Mouse (Mus musculus) granulocyte monocyte progenitor cell, adult 5-6 weeks (primary cell): ENCODE measurements around the gene Ccdc73. TPM values are rescaled to one million over a fixed set of nuclear protein-coding genes. Genes with fewer than 3 reads are reported as not detected.
"Not testable (repeated sequence)": the region's sequence is repeated elsewhere in the genome, so short reads cannot be mapped to it uniquely, and the experiment has no call there.

Experiments
- ATAC-seq: replicated peaks from 2 replicates; pipeline ENCODE4 v1.8.0; 2016; ENCODE audit warnings: mild to moderate bottlenecking, moderate TSS enrichment, inconsistent platforms; ENCODE audit not compliant: poor library complexity, severe bottlenecking
- total RNA-seq, 2 experiments: library from RNA; stranded (forward) in 1 of 2; stranded (reverse) in 1 of 2; fragments of 200-712, 200-1000 nt in 1 of 2; fragments of >200 nt in 1 of 2; fragmentation: Nextera tagmentation in 1 of 2; gene quantifications; 2 replicates each; pipeline ENCODE4 v1.2.3; 2014 to 2017

Ccdc73 gene
- total RNA-seq (2014; fragmentation: Nextera tagmentation) (16.5 TPM in 1 of 2 replicates, not detected in the other), total RNA-seq (2017) (12.8 and 18.1 TPM in 2 replicates)

- ATAC-seq, result no peak
Measured at GRCm38 (mm10) chr2:104867282-104867855, at the start of gene Ccdc73. TSS of gene Ccdc73 (plus strand) at chr2:104867805.

DNA sequence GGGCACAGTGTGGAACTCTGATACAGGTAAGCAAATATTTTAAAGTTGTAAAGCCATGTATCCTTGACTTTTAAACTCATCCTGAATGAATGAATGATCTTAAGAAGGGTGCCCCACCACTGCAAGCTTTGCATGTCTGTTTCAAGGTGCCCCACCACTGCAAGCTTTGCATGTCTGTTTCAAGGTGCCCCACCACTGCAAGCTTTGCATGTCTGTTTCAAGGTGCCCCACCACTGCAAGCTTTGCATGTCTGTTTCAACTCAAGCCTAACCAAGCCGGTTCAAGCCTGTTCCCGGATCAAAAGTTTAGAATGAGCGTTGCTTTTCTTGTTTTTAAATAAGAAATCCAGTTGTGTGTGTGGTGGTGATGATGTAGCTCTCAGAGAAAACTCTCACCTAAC, 48.8 kb upstream of the Ccdc73 start:
- not testable (repeated sequence) for ATAC-seq

DNA sequence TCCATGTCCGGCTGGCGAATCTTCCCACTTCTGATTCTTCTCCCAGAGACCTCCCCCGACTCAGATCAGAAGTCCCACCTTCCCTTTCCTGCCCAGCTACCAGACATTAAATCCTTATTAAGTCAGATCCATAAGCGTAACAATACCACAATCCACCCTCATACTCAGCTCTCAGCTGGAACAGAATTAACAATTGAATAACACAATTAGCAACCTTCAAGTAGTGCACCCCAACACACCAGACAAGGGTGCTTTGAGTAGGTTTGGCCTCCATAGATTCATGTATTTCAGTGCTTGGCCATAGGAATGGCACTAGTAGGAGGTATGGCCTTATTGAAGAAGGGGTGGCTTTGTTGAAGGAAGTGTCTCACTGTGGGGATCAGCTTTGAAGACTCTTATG, 41.4 kb upstream of the Ccdc73 start:
- ATAC-seq, result no peak

- ATAC-seq, result no peak
Measured at GRCm38 (mm10) chr2:104832486-104832885, 35.1 kb upstream of the Ccdc73 start.

DNA sequence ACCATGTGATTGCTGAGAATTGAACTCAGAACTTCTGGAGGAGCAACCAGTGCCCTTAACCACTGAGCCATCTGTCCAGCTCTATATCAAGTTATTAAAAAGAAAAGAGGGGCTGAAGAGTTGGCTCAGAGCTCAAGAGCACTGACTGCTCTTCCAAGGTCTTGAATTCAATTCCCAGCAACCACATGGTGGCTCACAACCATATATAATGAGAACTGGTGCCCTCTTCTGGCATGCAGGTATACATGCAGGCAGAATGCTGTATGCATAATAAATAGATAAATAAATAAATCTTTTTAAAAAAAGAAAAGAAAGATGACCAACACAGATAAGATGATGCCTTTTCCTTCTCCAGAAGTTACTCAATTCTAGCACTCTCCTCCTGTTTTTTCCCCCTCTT, 26.6 kb upstream of the Ccdc73 start:
- ATAC-seq, result no peak

DNA sequence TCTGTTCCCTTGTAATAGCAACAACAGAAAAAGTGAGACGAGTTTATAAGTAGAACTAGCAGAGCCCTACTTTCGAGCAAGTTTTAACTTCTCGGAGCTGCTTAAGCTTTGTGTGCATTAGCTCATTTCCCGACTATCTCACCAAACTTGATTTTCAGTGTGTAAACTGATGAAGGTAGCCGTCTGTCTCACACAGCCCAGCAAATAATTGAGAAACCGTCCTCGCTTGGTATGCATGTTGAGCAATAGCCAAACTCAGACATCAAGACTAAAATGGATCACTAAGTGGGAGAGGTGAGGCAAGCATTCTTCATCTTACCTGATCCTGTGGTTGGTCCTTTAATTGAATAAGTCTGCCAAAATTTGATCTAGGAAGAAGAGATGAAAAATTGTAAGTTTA, 25.9 kb upstream of the Ccdc73 start:
- ATAC-seq, result no peak

DNA sequence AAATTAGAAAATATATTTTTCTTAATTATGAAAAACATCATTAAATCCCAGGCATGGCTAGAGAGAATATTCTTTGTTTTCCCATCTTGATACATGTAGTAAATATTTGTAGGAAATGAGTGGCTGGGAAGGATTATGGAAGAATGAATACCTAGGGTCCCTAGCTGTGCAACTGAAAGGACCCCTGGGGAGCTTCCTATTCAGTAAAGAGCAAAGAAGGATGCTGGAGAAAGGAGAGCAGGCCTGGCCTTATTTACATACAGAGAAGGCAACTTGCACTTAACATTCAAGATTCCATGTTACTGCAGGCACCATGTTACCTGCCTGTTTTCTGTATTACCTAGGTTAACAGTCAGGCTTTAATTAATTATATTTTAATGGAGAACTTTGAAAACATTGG, 25.0 kb upstream of the Ccdc73 start:
- ATAC-seq, result no peak

GRCm38 (mm10) chr2:104846638-104847414, 20.8 kb upstream of the Ccdc73 start:
- no peak for ATAC-seq

DNA sequence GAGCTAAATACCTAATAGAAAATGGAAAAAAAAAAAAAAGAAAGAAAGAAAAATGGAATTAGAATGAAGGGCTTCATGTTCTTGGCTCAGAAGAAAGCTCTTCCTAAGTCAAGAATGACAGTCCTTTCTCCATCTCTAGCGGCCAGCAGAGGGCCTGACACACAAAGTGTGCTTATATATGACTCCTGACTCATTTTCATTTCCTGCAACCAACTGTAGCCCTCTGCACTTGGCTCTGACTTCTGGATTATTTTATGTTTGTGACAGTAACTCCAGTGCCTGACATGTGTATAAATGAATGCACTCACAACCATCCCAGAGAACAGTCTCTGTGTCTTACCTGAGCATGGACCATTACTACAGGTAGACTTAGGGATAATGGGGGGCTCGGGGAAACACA, 20.0 kb upstream of the Ccdc73 start:
- peak; percentile 67 for ATAC-seq

DNA sequence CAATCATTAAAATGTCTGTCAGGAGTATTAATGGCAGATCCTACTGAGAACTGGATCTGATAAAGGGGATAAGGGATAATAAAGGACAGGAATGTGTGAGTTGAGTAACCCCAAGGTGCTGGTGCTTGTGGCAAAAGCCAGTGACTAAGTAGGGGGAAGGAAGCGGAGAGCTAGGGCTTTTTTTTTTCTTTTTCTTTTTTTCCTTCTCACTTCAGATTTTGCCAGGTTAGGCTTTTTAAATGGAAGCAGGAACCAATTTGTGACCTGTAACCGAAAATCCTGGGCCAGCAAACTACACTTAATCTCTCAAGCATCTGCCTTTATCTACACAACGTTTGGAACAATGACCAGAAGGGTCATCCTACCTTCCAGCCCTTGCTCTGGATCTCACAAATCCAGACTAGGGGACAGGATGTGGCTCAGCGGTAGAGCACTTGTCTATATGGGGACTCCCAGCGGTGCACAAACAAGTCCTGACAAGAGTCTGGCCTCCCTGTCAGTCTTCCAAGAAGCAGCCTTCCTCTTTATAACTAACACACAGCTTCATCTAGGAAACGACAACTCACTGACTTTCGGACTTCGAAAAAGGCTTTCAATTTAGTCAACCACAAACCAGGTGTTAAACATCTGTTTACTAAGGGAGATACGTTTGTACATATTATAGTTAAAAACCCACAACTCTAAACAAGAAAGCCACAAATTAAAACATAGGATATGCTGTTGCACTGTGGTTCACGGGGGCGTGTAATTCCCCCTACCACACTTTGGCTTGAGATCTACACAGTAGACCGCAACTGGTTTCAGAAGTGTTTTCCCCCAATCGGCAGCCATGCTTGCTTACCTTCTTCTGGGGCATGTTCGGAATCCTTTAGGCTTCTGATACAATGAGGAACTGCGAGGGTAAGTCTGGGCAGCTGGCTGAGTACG, 19.1 kb upstream of the Ccdc73 start:
- peak; percentile 57 for ATAC-seq

DNA sequence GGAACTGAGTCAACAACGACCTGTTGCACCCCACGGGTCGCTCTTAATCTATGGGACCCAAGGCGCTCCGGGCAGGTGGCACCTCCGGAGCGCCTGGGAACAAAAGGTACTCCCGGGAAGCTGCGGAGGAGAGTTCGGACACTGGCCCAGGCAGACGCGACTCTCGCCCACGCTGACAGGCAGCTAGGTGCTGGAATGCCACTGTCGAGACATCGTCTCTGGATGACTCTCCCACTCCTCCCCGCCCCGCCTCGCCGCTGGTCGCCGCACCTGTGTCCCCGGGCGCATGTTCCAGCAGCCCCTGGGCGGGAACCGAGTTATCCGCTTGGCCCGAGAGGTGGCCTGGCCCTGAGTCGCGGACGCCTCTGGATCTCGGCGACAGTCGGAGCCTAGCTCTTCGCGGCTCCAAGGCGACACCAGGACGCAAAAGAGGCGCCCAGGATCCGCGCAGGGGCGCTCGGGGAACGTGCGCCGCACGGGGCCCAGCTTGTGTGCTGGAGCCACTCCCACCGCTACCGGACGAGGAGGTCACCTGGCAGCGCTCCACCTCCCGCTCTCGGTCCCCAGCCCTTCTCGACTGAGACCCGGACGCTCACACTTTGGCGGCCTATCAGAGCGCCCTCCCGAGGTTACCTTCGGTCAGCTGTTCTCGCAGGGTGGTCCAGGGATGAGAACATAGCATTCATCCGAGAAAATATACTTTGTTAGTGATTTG, 18.2 kb upstream of the Ccdc73 start, which contains the start of gene Prrg4:
Gene Prrg4, minus strand, starts transcription at position 601 of the 715 bp plus-strand sequence.
- ATAC-seq, result peak; percentile 65

DNA sequence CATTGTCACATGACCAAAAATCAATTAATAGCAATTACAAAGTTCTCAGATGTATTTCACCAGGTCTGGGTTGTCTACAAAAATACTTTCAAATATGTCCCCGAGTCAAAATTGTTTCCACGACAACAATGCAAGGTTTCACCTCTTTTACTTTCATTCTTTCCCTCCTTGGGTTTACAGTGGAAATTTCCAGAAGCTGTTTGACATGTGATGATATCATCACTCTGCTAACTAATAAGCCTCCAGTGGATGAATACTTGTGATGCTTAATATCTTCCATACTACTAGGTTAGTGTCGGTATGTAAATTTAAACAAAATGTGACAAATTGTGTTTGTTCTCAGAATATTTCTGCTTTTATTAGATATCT, 17.6 kb upstream of the Ccdc73 start:
- ATAC-seq, result no peak

DNA sequence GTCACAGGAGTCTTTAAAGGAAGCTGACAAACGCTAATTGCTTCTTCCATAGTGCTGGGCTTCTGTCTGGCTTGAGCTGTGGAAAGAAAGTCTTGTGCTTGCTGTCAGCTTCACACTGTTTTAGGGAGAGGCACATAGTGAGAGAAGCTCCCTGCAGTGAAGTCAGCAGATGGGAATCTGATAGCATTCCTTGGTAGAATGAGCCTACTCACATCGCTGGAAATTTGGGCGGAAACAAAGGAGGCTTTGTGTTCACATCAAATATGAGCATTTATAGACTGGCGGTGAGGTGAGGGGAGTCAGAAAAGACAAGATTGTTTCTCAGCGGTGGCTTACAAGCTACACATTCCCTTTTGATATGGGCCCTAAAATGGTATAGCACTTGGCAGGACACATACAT, 15.9 kb upstream of the Ccdc73 start:
- ATAC-seq, result no peak

GRCm38 (mm10) chr2:104852546-104852945, 15.1 kb upstream of the Ccdc73 start:
- no peak for ATAC-seq

GRCm38 (mm10) chr2:104854836-104855235, 12.8 kb upstream of the Ccdc73 start:
- no peak for ATAC-seq

DNA sequence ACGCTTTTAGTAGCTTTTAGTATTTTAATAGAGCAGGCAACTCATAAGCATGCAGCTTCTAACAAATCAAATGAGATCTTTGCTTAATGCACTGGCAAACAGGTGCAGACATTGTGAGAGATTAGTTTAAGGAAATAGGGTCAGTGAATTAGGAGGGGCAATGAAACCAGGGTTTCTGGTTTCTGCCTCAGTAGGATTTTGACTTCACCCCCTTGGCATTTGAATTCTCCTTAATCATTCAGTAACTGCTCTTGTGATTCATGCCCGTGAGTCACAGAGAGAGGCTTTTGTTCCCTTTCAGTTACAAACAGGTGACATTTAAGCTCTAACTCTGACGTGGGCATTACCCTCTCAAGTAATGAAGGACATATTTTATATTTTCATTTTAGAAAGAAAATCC, 11.9 kb upstream of the Ccdc73 start:
- ATAC-seq, result no peak

GRCm38 (mm10) chr2:104856218-104856617, 11.4 kb upstream of the Ccdc73 start:
- ATAC-seq, result no peak

DNA sequence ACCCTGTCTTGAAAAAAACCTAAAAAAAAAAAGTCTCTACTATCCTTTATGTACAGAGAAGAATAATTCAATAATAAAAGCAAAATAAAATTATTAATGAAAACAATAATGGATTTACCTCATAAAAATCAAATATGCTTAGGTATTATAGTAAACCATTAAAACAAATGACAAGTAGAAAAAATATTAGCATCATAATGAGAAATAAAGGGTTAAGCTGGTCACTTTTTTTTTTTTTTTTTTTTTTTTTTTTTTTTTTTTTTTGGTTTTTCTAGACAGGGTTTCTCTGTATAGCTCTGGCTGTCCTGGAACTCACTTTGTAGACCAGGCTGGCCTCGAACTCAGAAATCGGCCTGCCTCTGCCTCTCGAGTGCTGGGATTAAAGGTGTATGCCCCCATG, 9.5 kb upstream of the Ccdc73 start:
- not testable (repeated sequence) for ATAC-seq

- ATAC-seq, result no peak
Measured at GRCm38 (mm10) chr2:104859060-104859459, 8.5 kb upstream of the Ccdc73 start.

DNA sequence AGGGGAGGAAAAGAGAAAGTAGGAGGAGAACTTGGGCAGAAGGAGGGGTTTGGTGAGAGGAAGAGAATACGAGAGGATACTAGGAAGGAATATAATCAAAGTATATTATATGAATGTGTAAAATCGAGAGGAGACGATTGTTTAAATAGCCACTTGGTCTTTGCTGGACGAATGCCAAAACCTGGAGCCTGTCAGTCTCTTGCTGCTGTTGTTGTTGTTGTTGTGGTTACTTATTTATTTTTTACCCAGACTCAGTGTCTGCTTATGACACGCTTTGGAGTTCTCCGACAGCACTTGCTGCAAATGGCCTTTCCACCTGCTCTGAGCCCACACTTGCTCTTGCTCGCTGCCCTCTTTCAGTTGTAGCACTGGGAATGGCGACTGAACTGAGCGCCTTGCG, 7.2 kb upstream of the Ccdc73 start:
- ATAC-seq, result no peak
